Mouse (Mus musculus) cerebellum, adult 2 months (tissue): ENCODE results near the gene Hormad2. TPM values are rescaled to one million over a fixed set of nuclear protein-coding genes. Genes with fewer than 3 reads are reported as not detected.
A peak's percentile ranks its signal among the peaks of the same experiment; 100 is the strongest.

Experiments
- DNase-seq, 2 experiments: peaks; one replicate each; pipeline ENCODE4 v3.0.0; 2021
- H3K27ac ChIP-seq: fragments of 200-500 bp; 2 replicates; pipeline ENCODE4 v1.5.1; 2012; ENCODE audit warnings: low read length, control low read depth, inconsistent platforms; ENCODE audit not compliant: insufficient read depth
- H3K27me3 ChIP-seq: fragments of 200-500 bp; 2 replicates; pipeline ENCODE4 v1.6.1; 2012; ENCODE audit warnings: inconsistent platforms, mild to moderate bottlenecking, low read length, moderate library complexity; ENCODE audit not compliant: control insufficient read depth, insufficient read depth
- H3K4me1 ChIP-seq: fragments of 200-500 bp; 2 replicates; pipeline ENCODE4 v1.6.1; 2011; ENCODE audit warnings: low read length; ENCODE audit not compliant: control insufficient read depth, insufficient read depth
- H3K4me3 ChIP-seq: fragments of 200-500 bp; replicated peaks from 2 replicates; pipeline ENCODE3; 2011; ENCODE audit warnings: mild to moderate bottlenecking, low read depth, low read length, control low read depth; ENCODE audit not compliant: insufficient read depth
- CTCF ChIP-seq: fragments of 200-500 bp; IDR thresholded peaks from 2 replicates; pipeline ENCODE4 v1.5.1; 2011; ENCODE audit warnings: low read depth, mild to moderate bottlenecking, control low read depth, low read length, moderate library complexity, borderline replicate concordance; ENCODE audit not compliant: insufficient read depth
- POLR2A ChIP-seq: fragments of 200-500 bp; IDR thresholded peaks from 2 replicates; pipeline ENCODE4 v1.6.1; 2011; ENCODE audit warnings: low read length, control low read depth, borderline replicate concordance; ENCODE audit not compliant: insufficient read depth
- WGBS: fragments of 180-500 bp; shearing (Covaris S2); methylation state at CpG from one replicate; pipeline ENCODE4 v1.1.7; 2018; 5-methylcytosine and 5-hydroxymethylcytosine counted together
- polyA plus RNA-seq: library from polyadenylated mRNA; depleted of rRNA; stranded (reverse); fragments of >200 nt; gene quantifications from 2 replicates; pipeline ENCODE4 v1.2.3, GENCODE M21; 2012

The Hormad2 gene
- polyA plus RNA-seq, 1 experiment, result 0.05 TPM

- TF ChIP-seq POLR2A (no peak), CTCF (no peak)
- no peak overlapping the region for H3K27ac ChIP-seq
- no peak for DNase-seq
- no peak overlapping the region for H3K4me3 ChIP-seq
- WGBS, result 100% methylated on average over 4 of the region's 4 CpGs
- H3K27me3 ChIP-seq, result no peaks in the 10 kb centered on the region
- H3K4me1 ChIP-seq, result no peaks in the 10 kb centered on the region
These were observed 130.6 kb downstream of the Hormad2 start for GRCm38 (mm10) chr11:4310324-4310723.

GRCm38 (mm10) chr11:4309613-4310012, 131.3 kb downstream of the Hormad2 start:
- no peak for DNase-seq
- Histone ChIP-seq H3K27ac (no peak overlapping the region), H3K4me3 (no peak overlapping the region), H3K27me3 (no peaks in the 10 kb centered on the region), H3K4me1 (no peaks in the 10 kb centered on the region)
- WGBS, result 88% methylated on average over 4 of the region's 4 CpGs
- TF ChIP-seq POLR2A, result no peak
- TF ChIP-seq CTCF, result no peak

GRCm38 (mm10) chr11:4308514-4309450, 132.1 kb downstream of the Hormad2 start:
- no peaks in the 10 kb centered on the region for H3K27me3 ChIP-seq
- no peak for TF ChIP-seq CTCF
- no peak for TF ChIP-seq POLR2A
- H3K27ac ChIP-seq, result no peak overlapping the region
- 74% methylated on average over 25 of the region's 25 CpGs for WGBS
- no peaks in the 10 kb centered on the region for H3K4me1 ChIP-seq
- peak in 1 of 2 experiments; percentile 50 for DNase-seq
- H3K4me3 ChIP-seq, result no peak overlapping the region

- WGBS, result 84% methylated on average over 6 of the region's 6 CpGs
- DNase-seq, result no peak
- no peak for TF ChIP-seq POLR2A
- TF ChIP-seq CTCF, result no peak
- Histone ChIP-seq H3K27me3 (no peaks in the 10 kb centered on the region), H3K27ac (no peak overlapping the region), H3K4me3 (no peak overlapping the region), H3K4me1 (no peaks in the 10 kb centered on the region)
These were observed 132.8 kb downstream of the Hormad2 start for GRCm38 (mm10) chr11:4308060-4308513.

GRCm38 (mm10) chr11:4306086-4306485, 134.8 kb downstream of the Hormad2 start:
- TF ChIP-seq CTCF (no peak), POLR2A (no peak)
- 81% methylated on average over 2 of the region's 2 CpGs for WGBS
- H3K4me1 ChIP-seq, result no peaks in the 10 kb centered on the region
- H3K27ac ChIP-seq, result no peak overlapping the region
- H3K27me3 ChIP-seq, result no peaks in the 10 kb centered on the region
- H3K4me3 ChIP-seq, result no peak overlapping the region
- no peak for DNase-seq

- Histone ChIP-seq H3K4me3 (no peak overlapping the region), H3K27ac (no peak overlapping the region), H3K27me3 (no peaks in the 10 kb centered on the region), H3K4me1 (no peaks in the 10 kb centered on the region)
- WGBS, result 94% methylated on average over 4 of the region's 4 CpGs
- TF ChIP-seq CTCF (no peak), POLR2A (no peak)
- DNase-seq, result no peak
These were observed 135.8 kb downstream of the Hormad2 start for GRCm38 (mm10) chr11:4305090-4305489.

GRCm38 (mm10) chr11:4304203-4304602, 136.7 kb downstream of the Hormad2 start:
- no peaks in the 10 kb centered on the region for H3K4me1 ChIP-seq
- no peak for DNase-seq
- no peak overlapping the region for H3K27ac ChIP-seq
- no peak for TF ChIP-seq CTCF
- TF ChIP-seq POLR2A, result no peak
- H3K4me3 ChIP-seq, result no peak overlapping the region
- H3K27me3 ChIP-seq, result no peaks in the 10 kb centered on the region
- WGBS, result 39% methylated on average over 4 of the region's 4 CpGs

GRCm38 (mm10) chr11:4303033-4303432, 137.9 kb downstream of the Hormad2 start:
- TF ChIP-seq POLR2A, result no peak
- no peak for TF ChIP-seq CTCF
- 59% methylated on average over 9 of the region's 9 CpGs for WGBS

More at GRCm38 (mm10) chr11:4303033-4303432, 137.9 kb downstream of the Hormad2 start:
- Histone ChIP-seq H3K27ac (no peak overlapping the region), H3K4me3 (no peak overlapping the region), H3K27me3 (no peaks in the 10 kb centered on the region), H3K4me1 (no peaks in the 10 kb centered on the region)
- DNase-seq, result no peak
